Mouse (Mus musculus): ENCODE results near the gene Golga5. TPM values are rescaled to one million over a fixed set of nuclear protein-coding genes. Genes with fewer than 3 reads are reported as not detected.

Gene Golga5
- total RNA-seq, 2 experiments from 2014 or later = 26.3 to 87.1 TPM

DNA sequence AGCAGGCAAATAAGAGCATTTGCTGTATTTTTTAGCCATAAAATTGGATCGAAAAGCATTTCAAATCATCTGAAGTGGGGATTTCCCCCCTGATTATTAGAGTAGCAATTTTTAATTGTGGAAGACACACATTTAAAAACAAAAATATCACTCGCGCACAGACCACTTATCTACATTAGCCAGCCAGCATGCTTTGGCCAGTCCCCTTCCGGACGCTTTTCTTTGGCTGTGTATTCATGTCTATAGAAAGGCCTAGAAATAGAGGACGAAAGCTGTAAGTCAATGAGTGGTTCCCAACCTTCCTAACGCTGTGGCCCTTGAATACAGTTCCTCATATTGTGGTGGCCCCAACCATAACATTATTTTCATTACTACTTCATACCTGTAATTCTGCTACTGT is 37.0 kb downstream of the Golga5 start:
- ATAC-seq (ENCODE audit: poor library complexity, severe bottlenecking) = no peak

DNA sequence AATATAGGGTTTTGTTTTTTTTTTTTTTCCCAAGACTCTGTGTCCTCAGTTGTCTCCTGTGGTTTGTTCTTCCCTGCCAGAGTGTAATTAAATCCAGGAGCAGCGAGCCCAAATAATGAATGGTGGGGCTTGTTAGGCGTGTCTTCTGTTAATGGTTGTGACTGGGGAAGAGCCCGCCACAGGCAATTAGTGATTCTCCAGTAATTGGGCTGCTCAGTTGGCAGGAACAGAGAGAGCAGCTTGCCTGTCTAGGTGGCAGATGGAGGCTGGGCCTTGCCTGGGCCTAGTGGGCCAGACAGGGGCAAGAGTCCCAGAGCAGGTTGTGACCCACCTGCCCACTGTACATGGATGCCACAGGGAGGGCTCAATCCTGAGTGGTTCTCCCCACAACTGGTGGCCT is 42.4 kb downstream of the Golga5 start:
- no peak for ATAC-seq (ENCODE audit: poor library complexity, severe bottlenecking)

DNA sequence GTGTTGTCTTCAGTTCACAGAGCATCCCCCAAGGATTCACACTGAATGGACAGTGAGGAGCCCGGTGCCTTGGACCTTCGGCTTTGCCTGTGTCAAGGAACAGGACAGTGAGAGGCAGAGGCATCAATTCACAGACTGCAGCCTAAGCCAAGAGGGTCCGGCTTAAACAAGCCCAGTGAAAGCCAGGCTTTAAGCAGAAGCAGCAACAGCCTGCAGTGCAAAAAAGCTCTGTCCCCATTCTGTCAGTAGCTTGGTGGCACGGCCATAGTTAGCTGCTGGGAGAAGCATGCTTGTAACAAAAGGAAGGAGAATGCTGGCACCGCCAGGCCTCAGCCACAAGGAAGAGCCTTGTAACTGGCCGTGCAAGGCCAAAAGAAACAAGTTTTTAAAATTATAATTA is 45.2 kb downstream of the Golga5 start:
- no peak for ATAC-seq (ENCODE audit: poor library complexity, severe bottlenecking)

DNA sequence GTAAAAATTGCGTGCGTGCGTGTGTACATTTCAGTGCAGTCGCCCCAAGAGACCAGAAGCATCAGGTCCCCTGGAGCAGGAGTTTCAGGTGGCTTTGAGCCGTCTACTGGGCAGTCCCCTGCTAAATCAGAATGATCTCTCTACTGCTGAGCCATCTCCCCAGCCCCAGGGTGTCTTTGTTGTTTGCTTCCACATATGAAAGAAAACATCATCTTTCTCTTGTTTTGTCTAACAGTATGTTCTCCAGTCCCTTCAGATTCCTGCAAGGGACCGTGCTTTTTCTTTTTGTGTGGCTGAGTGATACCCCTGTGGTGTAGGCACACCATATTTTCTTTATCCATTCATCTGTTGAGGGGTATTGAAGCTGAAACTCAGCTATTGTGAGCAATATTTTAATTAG is 45.8 kb downstream of the Golga5 start:
- no peak for ATAC-seq (ENCODE audit: poor library complexity, severe bottlenecking)

DNA sequence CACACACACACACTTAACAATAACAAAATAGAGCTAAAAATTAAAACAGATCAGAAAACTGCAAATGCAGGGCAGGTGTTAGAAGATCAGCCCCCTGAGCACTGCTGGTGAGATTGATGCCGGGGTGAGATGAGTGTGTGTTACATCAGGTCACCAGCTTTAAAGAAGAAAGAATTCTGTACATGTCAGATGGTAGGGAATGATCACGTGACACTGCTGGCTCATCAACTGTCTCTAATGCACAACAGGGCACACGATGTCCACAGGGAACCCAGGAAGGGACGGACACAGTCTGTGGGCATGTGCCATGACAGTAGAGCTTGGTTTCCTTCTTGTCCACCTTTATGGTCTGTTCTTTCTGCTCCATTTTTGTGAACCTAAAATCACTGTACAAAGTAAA is 47.2 kb downstream of the Golga5 start:
- no peak for ATAC-seq (ENCODE audit: poor library complexity, severe bottlenecking)

DNA sequence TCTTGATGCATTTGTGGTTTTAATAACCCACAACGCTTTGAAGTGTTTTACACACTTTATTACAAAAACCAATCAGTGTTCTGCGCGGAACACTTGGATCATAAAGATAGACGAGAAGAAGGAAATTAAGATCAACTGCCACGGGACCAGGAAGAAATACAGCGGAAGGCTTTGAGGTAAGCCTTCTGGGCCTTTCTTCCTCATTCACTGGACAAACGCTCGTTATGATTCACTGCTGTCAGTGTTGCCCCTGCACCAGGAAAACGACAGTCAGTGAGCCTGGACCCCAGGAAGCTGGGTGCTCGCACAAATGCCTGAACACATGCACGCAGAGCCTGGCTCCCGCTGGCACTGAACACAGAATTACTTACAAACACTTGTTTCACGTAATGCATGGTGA is 48.7 kb downstream of the Golga5 start:
- ATAC-seq (ENCODE audit: poor library complexity, severe bottlenecking) = peak; percentile 70

DNA sequence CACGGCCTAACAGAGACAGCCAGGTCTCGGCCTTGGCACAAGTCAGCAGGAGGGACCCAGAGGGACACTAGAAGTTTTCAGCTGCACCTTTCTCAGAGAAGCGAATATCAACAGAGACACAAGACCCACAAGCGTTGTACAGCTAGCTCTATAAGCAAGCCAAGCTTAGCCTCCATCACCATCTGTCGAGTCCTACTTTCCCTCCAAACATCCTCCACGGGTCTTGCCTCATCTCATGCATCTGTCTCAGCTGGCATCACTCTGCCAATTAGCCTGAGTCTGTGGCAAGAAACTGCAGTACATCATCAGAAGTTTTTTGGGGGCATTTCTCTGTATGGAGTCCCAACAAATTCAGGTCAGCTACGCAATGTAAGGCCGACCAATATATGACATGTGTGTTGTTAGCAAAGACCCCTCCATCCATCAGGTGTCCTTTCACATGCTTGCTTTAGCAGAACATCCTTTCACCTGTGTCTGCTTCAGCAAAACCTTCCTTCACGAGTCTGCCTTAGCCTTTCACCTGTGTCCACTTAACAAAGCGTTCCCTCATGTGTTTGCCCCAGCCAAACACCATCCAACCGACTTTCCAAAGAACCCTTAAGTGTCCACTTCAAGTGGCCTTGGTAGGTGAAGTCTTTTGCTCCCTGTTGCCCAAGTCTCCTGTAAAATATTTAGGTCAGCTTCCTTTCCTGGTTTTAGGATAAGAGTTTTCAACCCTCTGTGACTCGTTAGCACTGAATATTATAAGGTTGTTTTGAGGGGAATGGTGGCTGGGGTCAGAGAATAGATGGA is 51.2 kb downstream of the Golga5 start:
- ATAC-seq (ENCODE audit: poor library complexity, severe bottlenecking) = no peak

DNA sequence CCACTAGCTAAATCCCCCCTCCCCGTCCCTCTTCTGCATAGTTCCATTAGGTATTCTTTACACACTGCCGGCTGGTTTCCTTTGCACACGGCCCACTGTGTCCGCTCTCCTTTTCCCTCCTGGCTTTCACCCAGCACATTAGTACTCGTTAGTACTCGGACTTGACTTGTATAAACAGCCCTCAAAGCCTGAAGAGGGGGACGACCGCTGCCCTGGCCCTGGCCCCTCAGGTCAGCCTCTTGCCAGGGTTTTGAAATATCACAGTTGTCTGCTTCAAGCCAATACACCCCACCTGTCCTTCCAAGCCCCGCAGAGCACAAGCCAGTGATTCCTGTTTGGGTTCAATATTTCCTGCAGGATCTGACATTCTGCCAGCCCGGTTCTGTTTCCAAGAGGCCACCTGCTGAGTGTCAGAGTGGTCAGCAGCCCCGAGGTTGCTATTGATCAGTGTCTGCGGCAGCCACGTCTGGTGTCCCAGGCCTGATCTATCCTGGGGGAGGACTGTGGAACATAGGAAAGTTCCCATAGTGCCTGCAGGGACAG is 52.9 kb downstream of the Golga5 start:
- no peak for ATAC-seq (ENCODE audit: poor library complexity, severe bottlenecking)

DNA sequence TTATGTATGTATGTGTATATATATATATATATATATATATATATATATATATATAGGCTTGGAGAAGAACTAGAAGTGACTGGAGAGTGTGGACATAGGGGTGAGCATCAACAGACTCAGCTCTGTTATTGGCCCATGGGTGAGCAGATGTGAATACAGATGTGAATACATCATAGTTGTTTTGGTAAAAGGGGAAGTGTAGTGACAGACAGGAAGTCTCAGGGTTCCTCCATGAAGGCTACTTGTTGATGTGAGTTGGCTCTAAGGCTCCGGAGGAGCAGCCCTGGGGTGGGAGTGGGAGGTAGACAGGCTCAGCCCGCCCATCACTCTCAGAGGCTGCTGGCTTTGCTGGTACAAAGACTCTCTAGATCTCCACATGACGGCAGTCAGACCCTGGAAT is 55.3 kb downstream of the Golga5 start:
- peak; percentile 70 for ATAC-seq (ENCODE audit: poor library complexity, severe bottlenecking)

DNA sequence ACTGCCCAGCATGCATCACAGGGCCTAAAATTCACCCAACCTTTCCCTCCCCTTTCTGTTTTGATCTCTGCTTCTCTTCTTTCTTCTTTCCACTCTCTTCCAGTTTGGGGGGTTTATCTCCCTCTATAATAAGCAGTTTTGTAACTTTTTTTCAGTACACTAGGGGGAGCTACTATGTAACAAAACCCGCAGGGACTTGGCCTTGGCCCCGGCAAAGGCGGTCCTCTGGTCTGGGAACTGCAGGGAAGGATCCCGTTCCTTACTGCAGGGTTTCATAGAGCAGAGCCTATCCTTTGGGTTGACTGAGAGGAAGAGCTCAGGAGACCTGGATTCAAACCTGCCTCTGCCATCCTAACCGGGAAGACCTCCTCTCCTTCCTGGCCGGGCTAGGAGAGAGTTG is 55.8 kb downstream of the Golga5 start:
- 0 out of 2 replicates have a peak, but pooled peaks have one; percentile 33 for ATAC-seq (ENCODE audit: poor library complexity, severe bottlenecking)

DNA sequence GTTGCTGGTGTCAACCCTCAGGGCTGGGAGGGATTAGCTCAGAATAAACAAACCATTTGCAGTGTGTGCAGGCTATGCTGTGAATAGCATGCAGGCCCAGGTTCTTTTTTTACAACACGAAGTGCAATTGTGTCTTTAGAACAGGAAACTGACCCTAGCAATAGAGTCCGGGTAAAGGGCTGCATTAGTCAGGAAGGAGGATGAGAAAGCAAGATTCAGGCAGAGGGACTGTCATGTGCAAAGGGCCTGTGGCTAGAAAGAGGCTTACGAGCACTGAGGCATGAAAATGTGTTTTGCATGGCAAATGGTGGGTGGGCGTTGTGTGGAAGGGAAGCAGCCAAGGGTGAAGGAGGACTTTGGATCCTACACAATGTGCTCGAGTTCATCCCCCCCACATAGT is 59.1 kb downstream of the Golga5 start:
- no peak for ATAC-seq (ENCODE audit: poor library complexity, severe bottlenecking)

DNA sequence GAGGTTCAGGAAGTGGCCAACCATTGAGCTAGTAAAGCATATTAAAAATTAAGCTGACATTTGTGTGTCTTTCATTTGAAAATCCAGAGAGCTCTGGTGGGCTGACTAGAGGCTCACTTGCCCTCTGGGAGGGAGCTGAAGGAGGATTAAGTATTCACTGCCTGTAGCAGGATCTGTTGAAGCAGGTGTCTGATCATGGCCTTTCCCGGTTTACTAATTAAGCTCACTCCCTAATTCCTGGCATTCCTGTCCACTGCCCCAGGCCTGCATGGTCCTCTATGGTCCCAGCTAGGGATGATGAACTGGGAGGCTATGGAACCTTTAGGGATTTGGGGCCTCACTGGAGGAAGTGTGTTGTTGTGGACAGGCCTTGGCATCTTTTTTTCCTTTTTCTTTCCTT is 66.9 kb downstream of the Golga5 start:
- no peak for ATAC-seq (ENCODE audit: poor library complexity, severe bottlenecking)

DNA sequence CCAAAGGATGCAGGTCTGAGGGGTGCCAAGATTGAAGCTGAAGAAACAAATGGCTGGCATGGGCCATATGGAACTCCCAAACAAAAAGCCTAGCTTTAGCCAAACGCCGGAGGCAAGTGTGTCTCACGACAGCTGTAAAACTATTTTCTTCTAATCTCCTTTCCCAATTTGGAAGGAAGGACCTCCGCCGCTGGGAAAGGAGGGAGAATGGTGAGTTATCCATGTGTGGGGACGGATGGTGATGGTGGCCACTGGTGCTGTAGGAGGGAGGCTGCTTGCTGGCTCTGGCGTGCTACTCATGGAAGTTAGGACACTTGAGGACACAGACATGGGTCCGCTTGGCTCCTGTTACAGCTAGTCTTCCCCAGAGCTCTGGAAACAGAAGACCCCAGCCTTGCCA is 71.3 kb downstream of the Golga5 start:
- no peak for ATAC-seq (ENCODE audit: poor library complexity, severe bottlenecking)

DNA sequence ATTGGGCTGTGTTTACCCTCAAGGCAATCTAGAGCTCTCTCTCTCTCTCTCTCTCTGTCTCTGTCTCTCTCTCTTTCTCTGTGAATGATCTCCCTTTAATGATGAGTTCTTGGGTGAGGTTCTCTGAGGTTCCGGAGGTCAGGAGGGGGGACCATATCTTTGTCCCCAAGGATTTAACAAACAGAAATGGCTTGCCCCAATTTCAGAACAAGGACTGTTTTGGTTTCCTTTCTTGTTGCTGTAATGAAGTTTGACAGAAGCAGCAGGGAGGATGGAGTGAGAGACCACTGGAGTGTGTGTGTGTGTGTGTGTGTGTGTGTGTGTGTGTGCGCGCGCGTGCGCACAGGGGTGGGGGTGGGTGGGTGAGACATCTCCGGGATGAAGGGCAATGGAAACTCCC is 72.2 kb downstream of the Golga5 start:
- no peak for ATAC-seq (ENCODE audit: poor library complexity, severe bottlenecking)

DNA sequence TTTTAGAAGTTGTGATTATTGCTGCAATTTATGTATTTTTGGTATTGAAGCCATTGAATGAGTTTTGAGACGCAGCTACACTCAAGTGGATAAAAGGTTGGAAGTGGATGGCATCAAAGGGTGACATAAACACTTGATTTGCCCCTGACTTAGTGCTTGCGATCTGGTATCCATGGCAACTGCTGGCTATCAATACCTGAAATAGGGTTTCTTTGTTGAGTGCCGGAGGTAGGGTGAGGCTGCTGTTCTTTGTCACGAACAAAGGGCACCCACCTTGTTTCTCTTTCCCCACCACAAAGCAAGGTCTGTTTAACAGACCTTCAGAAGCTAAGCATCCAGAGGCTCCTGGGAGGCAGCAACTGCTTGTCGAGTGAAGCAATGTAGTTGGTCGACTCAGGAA is 76.2 kb downstream of the Golga5 start:
- no peak for ATAC-seq (ENCODE audit: poor library complexity, severe bottlenecking)

Other genes starting within 250 kb of the Golga5 start
- 188 and 204 TPM in 2 replicates for gene Rin3, start 186.1 kb upstream of the Golga5 start, total RNA-seq (2015)
- gene Rin3, start 186.1 kb upstream of the Golga5 start, total RNA-seq (2017) = 121 and 157 TPM in 2 replicates
- gene Lgmn, start 29.3 kb upstream of the Golga5 start, total RNA-seq (2015) = 37.6 and 39.2 TPM in 2 replicates
- gene Lgmn, start 29.3 kb upstream of the Golga5 start, total RNA-seq (2017) = 28.7 and 33.0 TPM in 2 replicates
- not detected in 2 replicates for gene Chga, start 85.8 kb downstream of the Golga5 start, total RNA-seq (2015)
- not detected in 2 replicates for gene Chga, start 85.8 kb downstream of the Golga5 start, total RNA-seq (2017)
- gene Itpk1, start 235.8 kb downstream of the Golga5 start, total RNA-seq (2015) = 10.4 and 10.7 TPM in 2 replicates
- 14.0 and 16.6 TPM in 2 replicates for gene Itpk1, start 235.8 kb downstream of the Golga5 start, total RNA-seq (2017)